Mouse (Mus musculus) erythroid progenitor cell, adult 5-6 weeks (primary cell): ENCODE data around the gene BC030867. TPM values are rescaled to one million over a fixed set of nuclear protein-coding genes. Genes with fewer than 3 reads are reported as not detected.

Source experiments
- ATAC-seq: replicated peaks from 2 replicates; pipeline ENCODE4 v1.8.0; 2016; ENCODE audit warnings: moderate number of reproducible peaks, mild to moderate bottlenecking, moderate TSS enrichment, inconsistent platforms; ENCODE audit not compliant: poor library complexity, low FRiP score, severe bottlenecking
- total RNA-seq, 2 experiments: library from RNA; stranded (forward) in 1 of 2; stranded (reverse) in 1 of 2; fragments of 150-400 nt in 1 of 2; fragments of 186-747, 209-891 nt in 1 of 2; gene quantifications; 2 replicates each; pipeline versions ENCODE4 v1.2.3 to v1.2.4; 2015 to 2017; ENCODE audit warnings: low replicate concordance in 2 of 2

Gene BC030867
- total RNA-seq, 2 experiments from 2014 or later = 14.4 to 30.2 TPM

GRCm38 (mm10) chr11:102220451-102220850 is 28.2 kb upstream of the BC030867 start:
- ATAC-seq = no peak

- no peak for ATAC-seq
These were observed 27.3 kb upstream of the BC030867 start for GRCm38 (mm10) chr11:102221243-102221953.

- no peak for ATAC-seq
These were observed 26.7 kb upstream of the BC030867 start for GRCm38 (mm10) chr11:102221954-102222351.

- no peak for ATAC-seq
These were observed 25.5 kb upstream of the BC030867 start for GRCm38 (mm10) chr11:102223166-102223565.

- ATAC-seq = no peak
These were observed 24.0 kb upstream of the BC030867 start for GRCm38 (mm10) chr11:102224686-102225085.

GRCm38 (mm10) chr11:102225221-102225620 is 23.5 kb upstream of the BC030867 start:
- ATAC-seq = no peak

- no peak for ATAC-seq
These were observed 22.4 kb upstream of the BC030867 start for GRCm38 (mm10) chr11:102226067-102226978.

GRCm38 (mm10) chr11:102227270-102228190 is 21.2 kb upstream of the BC030867 start:
- no peak for ATAC-seq

GRCm38 (mm10) chr11:102228191-102228545 is 20.5 kb upstream of the BC030867 start:
- no peak for ATAC-seq

- ATAC-seq = no peak
These were observed 19.9 kb upstream of the BC030867 start for GRCm38 (mm10) chr11:102228646-102229268.

- ATAC-seq = peak; percentile 6; the same call in 1 of the 2 replicates
These were observed 19.2 kb upstream of the BC030867 start for GRCm38 (mm10) chr11:102229331-102229953.

- ATAC-seq = peak; percentile 97
These were observed 18.5 kb upstream of the BC030867 start, which contains the start of gene Hdac5 for GRCm38 (mm10) chr11:102230006-102230741. Gene Hdac5 (minus strand): TSS chr11:102230166.

GRCm38 (mm10) chr11:102236022-102236421 is 12.7 kb upstream of the BC030867 start:
- ATAC-seq = no peak

GRCm38 (mm10) chr11:102240636-102241035 is 8.0 kb upstream of the BC030867 start:
- ATAC-seq = no peak

- ATAC-seq = no peak
These were observed 7.4 kb upstream of the BC030867 start for GRCm38 (mm10) chr11:102241246-102241645.

GRCm38 (mm10) chr11:102241874-102242273 is 6.8 kb upstream of the BC030867 start:
- ATAC-seq = no peak

GRCm38 (mm10) chr11:102244926-102245449 is 3.7 kb upstream of the BC030867 start:
- no peak for ATAC-seq
